Mouse (Mus musculus) kidney, adult 2 months (tissue): ENCODE measurements at regions not wholly inside any gene's neighbourhood (a gene's known extent, or its start where the extent isn't known, plus 50 kb on each side); places are given as distances from the start of the nearest gene placed in this dataset.

ENCODE experiments used
- CTCF ChIP-seq: fragments of 200-500 bp; conservative IDR thresholded peaks from 2 replicates; pipeline ENCODE4 v1.5.1; 2011; ENCODE audit warnings: low read depth, mild to moderate bottlenecking, control low read depth, low read length, moderate library complexity, mixed read lengths; ENCODE audit not compliant: insufficient read depth, insufficient read length
- POLR2A ChIP-seq: fragments of 200-500 bp; IDR thresholded peaks from one replicate; pipeline ENCODE4 v1.6.1; 2011; ENCODE audit warnings: low read depth, low read length, control low read depth

GRCm38 (mm10) chr4:50177196-50177595 is 331.7 kb upstream of the Grin3a start:
- TF ChIP-seq POLR2A = no peak
- no peak for TF ChIP-seq CTCF
